Mouse (Mus musculus) embryonic facial prominence, embryonic 15.5 days (tissue): ENCODE data around the gene Mpzl3. TPM values are rescaled to one million over a fixed set of nuclear protein-coding genes. Genes with fewer than 3 reads are reported as not detected.

ENCODE experiments used
- ATAC-seq: fragments of 200-750 bp; cut with Nextera tagmentation; 2 replicates; pipeline ENCODE4 v1.8.0; 2017; ENCODE audit warnings: low read depth, moderate TSS enrichment; ENCODE audit not compliant: insufficient number of reproducible peaks, low FRiP score, low TSS enrichment
- H3K27ac ChIP-seq: fragments of 300-500 bp; sonication (generic); replicated peaks from 2 replicates; pipeline ENCODE4 v1.5.1; 2015; ENCODE audit warnings: mild to moderate bottlenecking, inconsistent platforms
- H3K27me3 ChIP-seq: fragments of 300-500 bp; sonication (generic); 2 replicates; pipeline ENCODE4 v1.6.1; 2015; ENCODE audit warnings: inconsistent platforms
- H3K36me3 ChIP-seq: fragments of 300-500 bp; sonication (generic); 2 replicates; pipeline ENCODE4 v1.6.1; 2015; ENCODE audit warnings: mild to moderate bottlenecking, inconsistent platforms
- H3K4me1 ChIP-seq: fragments of 300-500 bp; sonication (generic); 2 replicates; pipeline ENCODE4 v1.6.1; 2015; ENCODE audit warnings: inconsistent platforms
- H3K4me2 ChIP-seq: fragments of 300-500 bp; sonication (generic); replicated peaks from 2 replicates; pipeline ENCODE4 v1.6.1; 2015; ENCODE audit warnings: mild to moderate bottlenecking, inconsistent platforms
- H3K4me3 ChIP-seq: fragments of 300-500 bp; sonication (generic); replicated peaks from 2 replicates; pipeline ENCODE4 v1.5.1; 2015; ENCODE audit warnings: mild to moderate bottlenecking, inconsistent platforms
- H3K9ac ChIP-seq: fragments of 300-500 bp; sonication (generic); 2 replicates; pipeline ENCODE4 v1.6.1; 2015; ENCODE audit warnings: inconsistent platforms
- H3K9me3 ChIP-seq: fragments of 300-500 bp; sonication (generic); replicated peaks from 2 replicates; pipeline ENCODE4 v1.6.1; 2016; ENCODE audit warnings: inconsistent platforms
- WGBS: fragments of 180-500 bp; shearing (Covaris S2); methylation state at CpG from one replicate; pipeline ENCODE4 v1.1.7; 2015; 5-methylcytosine and 5-hydroxymethylcytosine counted together
- polyA plus RNA-seq: library from polyadenylated mRNA; unstranded; fragments of >200 nt; fragmentation: Nextera tagmentation; extraction: Ambion mirVana; gene quantifications from 2 replicates; pipeline ENCODE4 v1.2.1, GENCODE M21; 2015

Gene Mpzl3
- polyA plus RNA-seq, 1 experiment from 2014 or later = 9.0 TPM

GRCm38 (mm10) chr9:45125211-45125610 lies 70.2 kb downstream of the Mpzl3 start:
- ATAC-seq = no peak
- WGBS = 92% methylated on average over 14 of the region's 14 CpGs

GRCm38 (mm10) chr9:45126941-45127340 lies 72.0 kb downstream of the Mpzl3 start:
- H3K9ac ChIP-seq = no peak overlapping the region
- no peaks in the 10 kb centered on the region for H3K36me3 ChIP-seq
- peaks cover 8% of the 10 kb centered on the region for H3K4me1 ChIP-seq
- no peak overlapping the region for H3K4me3 ChIP-seq
- 48% methylated on average over 7 of the region's 7 CpGs for WGBS
- ATAC-seq = no peak
- no peaks in the 10 kb centered on the region for H3K27me3 ChIP-seq
- no peak overlapping the region for H3K4me2 ChIP-seq
- H3K27ac ChIP-seq = no peak overlapping the region
- H3K9me3 ChIP-seq = no peaks in the 10 kb centered on the region

More at GRCm38 (mm10) chr9:45125211-45125610, 70.2 kb downstream of the Mpzl3 start:
- Histone ChIP-seq H3K27ac (no peak overlapping the region), H3K27me3 (no peaks in the 10 kb centered on the region), H3K9me3 (no peaks in the 10 kb centered on the region), H3K9ac (no peak overlapping the region), H3K4me3 (no peak overlapping the region), H3K36me3 (no peaks in the 10 kb centered on the region), H3K4me2 (no peak overlapping the region), H3K4me1 (peaks cover 14% of the 10 kb centered on the region)

Other genes starting within 250 kb of the Mpzl3 start
- 15.6 and 17.7 TPM in 2 replicates for gene Kmt2a, start 173.9 kb upstream of the Mpzl3 start, polyA plus RNA-seq
- 655 and 705 TPM in 2 replicates for gene Atp5l, start 134.4 kb upstream of the Mpzl3 start, polyA plus RNA-seq
- 23.6 and 25.7 TPM in 2 replicates for gene Ube4a, start 89.6 kb upstream of the Mpzl3 start, polyA plus RNA-seq
- gene Cd3g, start 74.8 kb upstream of the Mpzl3 start, polyA plus RNA-seq = 0.29 and 0.33 TPM in 2 replicates
- not detected in 2 replicates for gene Cd3d, start 73.4 kb upstream of the Mpzl3 start, polyA plus RNA-seq
- gene Cd3e, start 45.6 kb upstream of the Mpzl3 start, polyA plus RNA-seq = 0.11 and 0.23 TPM in 2 replicates
- gene Mpzl2, start 15.4 kb upstream of the Mpzl3 start, polyA plus RNA-seq = 28.1 and 35.4 TPM in 2 replicates
- 0.41 and 0.77 TPM in 2 replicates for gene Jaml, start 24.0 kb downstream of the Mpzl3 start, polyA plus RNA-seq
- gene Scn2b, start 62.6 kb downstream of the Mpzl3 start, polyA plus RNA-seq = 4.1 and 4.4 TPM in 2 replicates
- gene Scn4b, start 83.2 kb downstream of the Mpzl3 start, polyA plus RNA-seq = 1.00 and 1.6 TPM in 2 replicates
- 5.4 and 6.7 TPM in 2 replicates for gene BC049352, start 126.8 kb downstream of the Mpzl3 start, polyA plus RNA-seq
- gene Tmprss4, start 148.9 kb downstream of the Mpzl3 start, polyA plus RNA-seq = 14.1 and 16.6 TPM in 2 replicates
- 1.4 and 1.7 TPM in 2 replicates for gene Il10ra, start 214.0 kb downstream of the Mpzl3 start, polyA plus RNA-seq